Mouse (Mus musculus): ENCODE data around the gene Grid1. TPM values are rescaled to one million over a fixed set of nuclear protein-coding genes. Genes with fewer than 3 reads are reported as not detected.

The Grid1 gene
- polyA plus RNA-seq, 1 experiment = not detected

DNA sequence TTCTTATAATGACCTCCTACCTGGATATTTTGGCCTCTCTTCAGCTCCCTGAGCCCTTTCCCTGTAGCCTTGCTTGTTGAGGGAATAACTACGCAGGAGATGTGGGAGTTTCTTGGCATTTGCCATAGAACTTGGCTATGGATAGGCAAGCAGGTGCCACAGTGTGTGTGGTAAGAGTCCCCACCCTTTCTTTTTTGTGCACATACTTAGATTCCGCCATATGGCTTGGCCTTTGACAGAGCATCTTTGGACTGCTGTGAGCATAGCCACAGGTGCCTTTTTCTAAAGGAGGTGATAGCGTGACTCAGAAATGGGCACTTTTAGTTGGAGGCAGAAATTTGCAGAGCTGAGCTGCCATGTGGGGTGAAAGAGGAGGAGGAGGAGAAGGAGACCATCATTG lies 64.7 kb downstream of the Grid1 start:
- H3K36me3 ChIP-seq (ENCODE audit: control insufficient read depth, insufficient read depth, low read length) = no peaks in the 10 kb centered on the region
- H3K4me3 ChIP-seq (ENCODE audit: low read depth, low read length) = no peak overlapping the region
- H3K27me3 ChIP-seq (ENCODE audit: control insufficient read depth, insufficient read depth, low read length) = no peaks in the 10 kb centered on the region
- no peak overlapping the region for H3K27ac ChIP-seq (ENCODE audit: insufficient read depth, low read depth, low read length)
- 85% methylated on average over 3 of the region's 3 CpGs for WGBS
- no peaks in the 10 kb centered on the region for H3K4me1 ChIP-seq (ENCODE audit: control insufficient read depth, insufficient read depth, insufficient read length, low read length)
- TF ChIP-seq POLR2A (IDR thresholded peaks at IDR 0.05; ENCODE audit: low read depth, low read length) = no peak
- TF ChIP-seq CTCF (IDR thresholded peaks at IDR 0.05; ENCODE audit: extremely low read depth, insufficient read length, insufficient replicate concordance, low read depth, low read length) = no peak

GRCm38 (mm10) chr14:34891769-34892532 lies 72.0 kb downstream of the Grid1 start:
- no peak overlapping the region for H3K4me3 ChIP-seq (ENCODE audit: low read depth, low read length)
- no peak for TF ChIP-seq POLR2A (IDR thresholded peaks at IDR 0.05; ENCODE audit: low read depth, low read length)
- no peak for TF ChIP-seq CTCF (IDR thresholded peaks at IDR 0.05; ENCODE audit: extremely low read depth, insufficient read length, insufficient replicate concordance, low read depth, low read length)
- no peak overlapping the region for H3K27ac ChIP-seq (ENCODE audit: insufficient read depth, low read depth, low read length)
- H3K36me3 ChIP-seq (ENCODE audit: control insufficient read depth, insufficient read depth, low read length) = no peaks in the 10 kb centered on the region
- 7% methylated on average over 6 of the region's 6 CpGs for whole genome bisulfite sequencing
- H3K27me3 ChIP-seq (ENCODE audit: control insufficient read depth, insufficient read depth, low read length) = no peaks in the 10 kb centered on the region
- no peaks in the 10 kb centered on the region for H3K4me1 ChIP-seq (ENCODE audit: control insufficient read depth, insufficient read depth, insufficient read length, low read length)

GRCm38 (mm10) chr14:34896253-34896982 lies 76.5 kb downstream of the Grid1 start:
- WGBS = 10% methylated on average over 33 of the region's 33 CpGs
- Histone ChIP-seq H3K36me3 (ENCODE audit: control insufficient read depth, insufficient read depth, low read length) (no peaks in the 10 kb centered on the region), H3K27me3 (ENCODE audit: control insufficient read depth, insufficient read depth, low read length) (no peaks in the 10 kb centered on the region), H3K4me3 (ENCODE audit: low read depth, low read length) (no peak overlapping the region), H3K27ac (ENCODE audit: insufficient read depth, low read depth, low read length) (no peak overlapping the region), H3K4me1 (ENCODE audit: control insufficient read depth, insufficient read depth, insufficient read length, low read length) (no peaks in the 10 kb centered on the region)
- TF ChIP-seq POLR2A (IDR thresholded peaks at IDR 0.05; ENCODE audit: low read depth, low read length) (no peak), CTCF (IDR thresholded peaks at IDR 0.05; ENCODE audit: extremely low read depth, insufficient read length, insufficient replicate concordance, low read depth, low read length) (no peak)

DNA sequence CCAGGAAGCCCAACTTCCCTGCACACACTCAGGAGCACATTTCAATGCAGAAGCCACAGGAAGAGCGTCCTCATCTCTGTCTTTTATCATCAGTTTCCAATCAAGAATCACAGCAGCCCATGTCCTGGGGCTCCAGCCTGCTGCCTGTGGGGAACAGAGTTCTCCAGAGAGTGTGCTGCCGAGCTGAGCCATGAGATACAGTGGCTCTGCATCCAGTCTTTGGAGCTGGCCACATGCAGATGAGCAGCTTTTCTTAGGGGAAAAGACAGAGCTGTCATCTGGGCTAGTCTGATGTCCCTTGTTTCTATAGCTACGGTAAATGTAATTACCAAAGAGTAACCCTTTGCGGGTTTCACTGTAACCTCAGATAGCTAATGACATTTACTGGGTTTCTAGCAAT lies 83.9 kb downstream of the Grid1 start:
- Histone ChIP-seq H3K4me3 (ENCODE audit: low read depth, low read length) (no peak overlapping the region), H3K4me1 (ENCODE audit: control insufficient read depth, insufficient read depth, insufficient read length, low read length) (no peaks in the 10 kb centered on the region), H3K27me3 (ENCODE audit: control insufficient read depth, insufficient read depth, low read length) (no peaks in the 10 kb centered on the region), H3K27ac (ENCODE audit: insufficient read depth, low read depth, low read length) (no peak overlapping the region), H3K36me3 (ENCODE audit: control insufficient read depth, insufficient read depth, low read length) (no peaks in the 10 kb centered on the region)
- WGBS = 66% methylated on average over 4 of the region's 4 CpGs
- TF ChIP-seq CTCF (IDR thresholded peaks at IDR 0.05; ENCODE audit: extremely low read depth, insufficient read length, insufficient replicate concordance, low read depth, low read length) (no peak), POLR2A (IDR thresholded peaks at IDR 0.05; ENCODE audit: low read depth, low read length) (no peak)

GRCm38 (mm10) chr14:34905697-34906096 lies 85.8 kb downstream of the Grid1 start:
- Histone ChIP-seq H3K4me3 (ENCODE audit: low read depth, low read length) (no peak overlapping the region), H3K27ac (ENCODE audit: insufficient read depth, low read depth, low read length) (no peak overlapping the region), H3K27me3 (ENCODE audit: control insufficient read depth, insufficient read depth, low read length) (no peaks in the 10 kb centered on the region), H3K36me3 (ENCODE audit: control insufficient read depth, insufficient read depth, low read length) (no peaks in the 10 kb centered on the region), H3K4me1 (ENCODE audit: control insufficient read depth, insufficient read depth, insufficient read length, low read length) (no peaks in the 10 kb centered on the region)
- WGBS = 34% methylated on average over 2 of the region's 2 CpGs
- TF ChIP-seq POLR2A (IDR thresholded peaks at IDR 0.05; ENCODE audit: low read depth, low read length) (no peak), CTCF (IDR thresholded peaks at IDR 0.05; ENCODE audit: extremely low read depth, insufficient read length, insufficient replicate concordance, low read depth, low read length) (no peak)

GRCm38 (mm10) chr14:34908366-34908765 lies 88.5 kb downstream of the Grid1 start:
- H3K4me3 ChIP-seq (ENCODE audit: low read depth, low read length) = no peak overlapping the region
- WGBS = 64% methylated on average over 2 of the region's 2 CpGs
- no peaks in the 10 kb centered on the region for H3K4me1 ChIP-seq (ENCODE audit: control insufficient read depth, insufficient read depth, insufficient read length, low read length)
- TF ChIP-seq POLR2A (IDR thresholded peaks at IDR 0.05; ENCODE audit: low read depth, low read length) (no peak), CTCF (IDR thresholded peaks at IDR 0.05; ENCODE audit: extremely low read depth, insufficient read length, insufficient replicate concordance, low read depth, low read length) (no peak)
- no peaks in the 10 kb centered on the region for H3K36me3 ChIP-seq (ENCODE audit: control insufficient read depth, insufficient read depth, low read length)
- no peaks in the 10 kb centered on the region for H3K27me3 ChIP-seq (ENCODE audit: control insufficient read depth, insufficient read depth, low read length)
- no peak overlapping the region for H3K27ac ChIP-seq (ENCODE audit: insufficient read depth, low read depth, low read length)

- no peaks in the 10 kb centered on the region for H3K4me1 ChIP-seq (ENCODE audit: control insufficient read depth, insufficient read depth, insufficient read length, low read length)
- no peaks in the 10 kb centered on the region for H3K36me3 ChIP-seq (ENCODE audit: control insufficient read depth, insufficient read depth, low read length)
- 56% methylated on average over 4 of the region's 4 CpGs for WGBS
- H3K27me3 ChIP-seq (ENCODE audit: control insufficient read depth, insufficient read depth, low read length) = no peaks in the 10 kb centered on the region
- no peak overlapping the region for H3K27ac ChIP-seq (ENCODE audit: insufficient read depth, low read depth, low read length)
- no peak overlapping the region for H3K4me3 ChIP-seq (ENCODE audit: low read depth, low read length)
- TF ChIP-seq POLR2A (IDR thresholded peaks at IDR 0.05; ENCODE audit: low read depth, low read length) (no peak), CTCF (IDR thresholded peaks at IDR 0.05; ENCODE audit: extremely low read depth, insufficient read length, insufficient replicate concordance, low read depth, low read length) (no peak)
These were observed 88.9 kb downstream of the Grid1 start for GRCm38 (mm10) chr14:34908804-34909203.
